Mouse (Mus musculus): Measurements from ENCODE around the gene Tfap2c.

GRCm38 (mm10) chr2:172594326-172594725 lies 44.9 kb downstream of the Tfap2c start:
- TF ChIP-seq CTCF (conservative IDR thresholded peaks at IDR 0.05; ENCODE audit: insufficient read depth, insufficient read length, low read depth, low read length) (no peak), POLR2A (IDR thresholded peaks at IDR 0.05; ENCODE audit: low read depth, low read length) (no peak)

Data from kidney, adult 2 months (tissue).